11 mouse cellular contexts compared by ENCODE assay signal in the genomic region with DNA sequence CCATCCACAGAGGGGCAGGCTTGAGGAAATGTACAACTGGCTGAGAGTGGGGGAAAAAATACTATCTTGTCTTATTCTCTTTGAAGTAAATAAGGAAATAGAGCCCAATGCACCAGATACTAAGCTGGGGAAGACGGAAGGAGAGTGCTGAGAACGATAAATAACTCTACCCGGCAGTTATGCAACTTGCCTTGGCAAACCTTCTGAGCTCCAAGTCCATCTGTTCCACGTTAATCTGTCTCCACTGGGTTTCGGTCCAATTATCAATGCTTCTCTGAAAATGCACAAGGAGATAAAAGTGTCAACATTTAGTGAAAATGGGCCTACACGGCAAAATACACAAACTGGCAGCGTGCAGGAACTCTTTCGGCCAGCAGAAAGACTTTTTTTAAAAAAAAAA.
DNase-seq lines count a peak whose midpoint lies in the region; ATAC-seq lines count a peak whose summit lies in the region.
"Had no signal": no experiment of that assay in that cellular context is flagged by ENCODE, and none has a peak within 500 bp of the region (broad histone marks: within the 10 kb centered on the region; RNA-seq: fewer than 3 reads in every experiment).

No protein-coding gene starts in this region.

- no peak overlapping the region for H3K4me3 ChIP-seq in heart, embryonic 11.5 days (ENCODE audit: low read depth, low read length)
- H3K4me3 ChIP-seq in hindbrain, embryonic 13.5 days, result no peak overlapping the region
- H3K4me3 ChIP-seq: forebrain, embryonic 12.5 days; liver, embryonic 15.5 days; myocyte had no signal

- no peaks in the 10 kb centered on the region for H3K9me3 ChIP-seq in heart, embryonic 11.5 days (replicated peaks; ENCODE audit: control insufficient read depth, low read length)
- no peaks in the 10 kb centered on the region for H3K9me3 ChIP-seq in hindbrain, embryonic 13.5 days
- H3K9me3 ChIP-seq: forebrain, embryonic 12.5 days; liver, embryonic 15.5 days had no signal

- no peak overlapping the region for H3K9ac ChIP-seq in heart, embryonic 11.5 days (ENCODE audit: low read depth, low read length)
- H3K9ac ChIP-seq in hindbrain, embryonic 13.5 days, result no peak overlapping the region
- H3K9ac ChIP-seq: forebrain, embryonic 12.5 days; liver, embryonic 15.5 days had no signal

- H3K4me1 ChIP-seq in heart, embryonic 11.5 days (ENCODE audit: control insufficient read depth, insufficient read depth, low read length), result no peaks in the 10 kb centered on the region
- peaks cover 3% of the 10 kb centered on the region; the same call in 1 of the 2 replicates for H3K4me1 ChIP-seq in hindbrain, embryonic 13.5 days (replicated peaks)
- H3K4me1 ChIP-seq: forebrain, embryonic 12.5 days; liver, embryonic 15.5 days had no signal

- ATAC-seq in heart, embryonic 11.5 days (replicated peaks; ENCODE audit: insufficient number of reproducible peaks, low FRiP score, low TSS enrichment), result no peak
- no peak for ATAC-seq in hindbrain, embryonic 13.5 days (ENCODE audit: low FRiP score)

- H3K27me3 ChIP-seq in heart, embryonic 11.5 days (ENCODE audit: control insufficient read depth, insufficient read depth, low read length), result no peaks in the 10 kb centered on the region
- H3K27me3 ChIP-seq in hindbrain, embryonic 13.5 days, result peaks cover 13% of the 10 kb centered on the region; the same call in 1 of the 2 replicates
- H3K27me3 ChIP-seq: forebrain, embryonic 12.5 days; liver, embryonic 15.5 days had no signal

- no peak overlapping the region for H3K27ac ChIP-seq in heart, embryonic 11.5 days (ENCODE audit: low read depth, low read length)
- no peak overlapping the region for H3K27ac ChIP-seq in hindbrain, embryonic 13.5 days
- H3K27ac ChIP-seq: forebrain, embryonic 12.5 days; liver, embryonic 15.5 days had no signal

- DNase-seq in heart, adult 11 months, result peak; percentile 93
- DNase-seq in right cerebral cortex, postnatal 10 days (ENCODE audit: low spot score in 2 of 2), result peak; percentile 31 to 34
- no peak for DNase-seq in right cerebral cortex, postnatal 36 days (ENCODE audit: low spot score in 2 of 2)
- peak; percentile 26 to 50 for DNase-seq in kidney, postnatal 36 days
- no peak for DNase-seq in B cell, adult 2 months
- DNase-seq in gastrocnemius, postnatal 4 days (ENCODE audit: low spot score in 2 of 2), result no peak

- no peak overlapping the region for H3K4me2 ChIP-seq in heart, embryonic 11.5 days
- H3K4me2 ChIP-seq in hindbrain, embryonic 13.5 days, result no peak overlapping the region
- H3K4me2 ChIP-seq: forebrain, embryonic 12.5 days; liver, embryonic 15.5 days had no signal

- WGBS in heart, embryonic 11.5 days (ENCODE audit: insufficient replicate concordance), result 47% methylated on average over 8 of the region's 8 CpGs
- WGBS in hindbrain, embryonic 13.5 days, result 91% methylated on average over 8 of the region's 8 CpGs

- H3K36me3 ChIP-seq in heart, embryonic 11.5 days (ENCODE audit: control insufficient read depth, insufficient read depth, low read length), result no peaks in the 10 kb centered on the region
- H3K36me3 ChIP-seq in hindbrain, embryonic 13.5 days, result no peaks in the 10 kb centered on the region
- H3K36me3 ChIP-seq: forebrain, embryonic 12.5 days; liver, embryonic 15.5 days had no signal

Comparison
In these comparisons a context has a peak if more than half of its experiments do, and no peak if none do; other contexts are left out.
1. DNase-seq: peak in heart, adult 11 months (single experiment), right cerebral cortex, postnatal 10 days (2 of 2) and kidney, postnatal 36 days (2 of 2); none in right cerebral cortex, postnatal 36 days (0 of 2), B cell, adult 2 months (0 of 2) and gastrocnemius, postnatal 4 days (0 of 2).